Mouse (Mus musculus) heart, embryonic 10.5 days (tissue): ENCODE data around the gene Sike1. TPM values are rescaled to one million over a fixed set of nuclear protein-coding genes. Genes with fewer than 3 reads are reported as not detected.

Experiments
- DNase-seq: peaks from one replicate; pipeline ENCODE4 v3.0.0-alpha.2; 2017; ENCODE audit warnings: low spot score
- H3K27ac ChIP-seq: fragments of 300-500 bp; sonication (generic); 2 replicates; pipeline ENCODE4 v1.5.1; 2016; ENCODE audit warnings: mild to moderate bottlenecking
- H3K27me3 ChIP-seq: fragments of 300-500 bp; sonication (generic); 2 replicates; pipeline ENCODE4 v1.6.1; 2016; ENCODE audit warnings: mild to moderate bottlenecking; ENCODE audit not compliant: poor library complexity, insufficient read depth, severe bottlenecking
- H3K36me3 ChIP-seq: fragments of 300-500 bp; sonication (generic); 2 replicates; pipeline ENCODE4 v1.6.1; 2016; ENCODE audit warnings: mild to moderate bottlenecking, moderate library complexity
- H3K4me1 ChIP-seq: fragments of 300-500 bp; sonication (generic); 2 replicates; pipeline ENCODE4 v1.6.1; 2016; ENCODE audit warnings: mild to moderate bottlenecking
- H3K4me3 ChIP-seq: fragments of 300-500 bp; sonication (generic); 2 replicates; pipeline ENCODE4 v1.5.1; 2016; ENCODE audit warnings: mild to moderate bottlenecking, moderate library complexity
- H3K9me3 ChIP-seq: fragments of 300-500 bp; sonication (generic); 2 replicates; pipeline ENCODE4 v1.6.1; 2016; ENCODE audit warnings: mild to moderate bottlenecking, moderate library complexity
- WGBS: fragments of 180-500 bp; shearing (Covaris S2); methylation state at CpG from one replicate; pipeline ENCODE4 v1.1.7; 2016; 5-methylcytosine and 5-hydroxymethylcytosine counted together
- polyA plus RNA-seq: library from polyadenylated mRNA; unstranded; fragments of >200 nt; fragmentation: Nextera tagmentation; extraction: Ambion mirVana; gene quantifications from 2 replicates; pipeline ENCODE4 v1.2.1, GENCODE M21; 2016

Gene Sike1
- polyA plus RNA-seq, result 67.2 and 72.1 TPM in 2 replicates

DNA sequence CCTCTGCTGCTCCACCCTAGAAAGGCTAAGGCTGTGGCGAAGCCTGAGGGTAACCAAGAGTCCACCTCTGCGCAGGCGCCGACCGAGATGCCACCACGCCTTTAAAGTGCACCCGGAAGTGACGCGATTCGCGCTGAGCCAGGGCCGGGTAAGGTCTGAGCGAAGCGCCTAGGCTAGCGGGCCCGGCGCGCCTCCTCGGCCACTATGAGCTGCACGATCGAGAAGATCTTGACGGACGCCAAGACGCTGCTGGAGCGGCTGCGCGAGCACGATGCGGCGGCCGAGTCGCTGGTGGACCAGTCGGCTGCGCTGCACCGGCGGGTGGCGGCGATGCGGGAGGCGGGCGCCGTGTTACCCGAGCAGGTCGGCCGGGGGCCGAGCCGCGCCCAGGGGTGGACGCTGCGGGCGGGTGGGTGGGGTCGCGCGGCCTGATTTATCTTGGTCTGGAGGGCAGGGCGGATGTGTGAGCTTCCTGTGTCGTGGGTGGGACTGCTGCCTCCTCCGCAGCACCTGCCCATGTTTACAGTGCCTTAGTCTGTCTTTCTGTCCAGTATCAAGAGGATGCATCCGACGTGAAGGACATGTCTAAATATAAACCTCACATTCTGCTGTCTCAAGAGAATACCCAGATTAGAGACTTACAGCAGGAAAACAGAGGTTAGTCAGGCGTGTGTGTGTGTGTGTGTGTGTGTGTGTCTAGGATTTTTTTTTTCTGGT is at the start of gene Sike1:
Gene Sike1 (plus strand): TSS at position 104 of the 717 bp plus-strand sequence.
- DNase-seq, result peak; percentile 97
- Histone ChIP-seq H3K27me3 (no peaks in the 10 kb centered on the region), H3K9me3 (no peaks in the 10 kb centered on the region), H3K27ac (peak within 1 kb of the TSS; percentile 98), H3K36me3 (peaks cover 28% of the 10 kb centered on the region), H3K4me1 (peaks cover 8% of the 10 kb centered on the region), H3K4me3 (peak within 1 kb of the TSS; percentile 80)
- WGBS, result under 1% methylated on average over 60 of the region's 60 CpGs

DNA sequence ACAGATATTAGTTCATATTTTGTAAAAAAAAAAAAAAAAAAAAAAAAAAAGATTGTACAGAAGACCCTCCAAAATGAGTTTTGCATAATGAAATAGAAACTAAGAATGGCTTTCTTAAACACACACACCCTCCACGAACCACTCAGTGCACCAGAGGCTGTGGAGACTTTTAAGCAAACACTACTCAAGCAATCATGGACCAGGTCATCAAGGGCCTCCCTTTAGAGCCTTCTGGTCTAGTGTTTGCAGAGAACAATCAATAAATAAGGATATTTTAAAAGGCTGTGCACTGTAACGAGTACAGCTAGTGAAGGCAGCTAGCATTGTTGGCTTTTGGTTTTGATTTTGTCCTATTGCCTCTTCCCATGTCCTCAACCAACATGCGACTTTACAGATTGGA is 49.2 kb upstream of the Sike1 start:
- Histone ChIP-seq H3K4me3 (no peak overlapping the region), H3K36me3 (no peaks in the 10 kb centered on the region), H3K4me1 (no peaks in the 10 kb centered on the region), H3K9me3 (no peaks in the 10 kb centered on the region), H3K27me3 (no peaks in the 10 kb centered on the region), H3K27ac (no peak overlapping the region)
- DNase-seq, result no peak
- WGBS, result 80% methylated on average over 3 of the region's 3 CpGs

DNA sequence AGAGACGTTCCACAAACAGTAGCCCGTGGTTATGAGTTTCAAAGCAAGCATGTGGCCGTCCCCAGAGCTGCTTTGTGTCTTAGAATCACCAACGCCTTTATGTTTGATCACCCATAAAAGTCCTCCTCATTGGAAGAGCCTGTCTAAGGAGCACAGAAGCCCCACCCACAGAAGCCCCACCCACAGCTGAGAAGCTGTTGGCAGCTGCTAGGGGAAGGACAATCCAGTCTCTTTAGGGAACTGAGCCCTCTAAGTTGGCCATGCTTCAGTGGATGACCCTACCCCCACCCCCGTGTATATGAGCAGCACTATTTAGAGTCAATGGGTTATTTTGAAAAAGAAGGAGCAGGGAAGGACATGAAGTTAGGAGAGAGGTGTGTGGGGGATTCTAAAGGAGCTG is 48.6 kb upstream of the Sike1 start:
- WGBS, result 68% methylated on average over 5 of the region's 5 CpGs
- DNase-seq, result no peak
- no peaks in the 10 kb centered on the region for H3K4me1 ChIP-seq

GRCm38 (mm10) chr3:102954476-102954875 is 41.0 kb upstream of the Sike1 start:
- H3K36me3 ChIP-seq, result no peaks in the 10 kb centered on the region
- no peak overlapping the region for H3K4me3 ChIP-seq
- 89% methylated on average over 12 of the region's 12 CpGs for WGBS
- H3K9me3 ChIP-seq, result no peaks in the 10 kb centered on the region
- no peak for DNase-seq
- H3K27ac ChIP-seq, result no peak overlapping the region
- no peaks in the 10 kb centered on the region for H3K4me1 ChIP-seq
- H3K27me3 ChIP-seq, result no peaks in the 10 kb centered on the region

More for the DNA sequence above, 48.6 kb upstream of the Sike1 start:
- Histone ChIP-seq H3K27ac (no peak overlapping the region), H3K9me3 (no peaks in the 10 kb centered on the region), H3K36me3 (no peaks in the 10 kb centered on the region), H3K4me3 (no peak overlapping the region), H3K27me3 (no peaks in the 10 kb centered on the region)

DNA sequence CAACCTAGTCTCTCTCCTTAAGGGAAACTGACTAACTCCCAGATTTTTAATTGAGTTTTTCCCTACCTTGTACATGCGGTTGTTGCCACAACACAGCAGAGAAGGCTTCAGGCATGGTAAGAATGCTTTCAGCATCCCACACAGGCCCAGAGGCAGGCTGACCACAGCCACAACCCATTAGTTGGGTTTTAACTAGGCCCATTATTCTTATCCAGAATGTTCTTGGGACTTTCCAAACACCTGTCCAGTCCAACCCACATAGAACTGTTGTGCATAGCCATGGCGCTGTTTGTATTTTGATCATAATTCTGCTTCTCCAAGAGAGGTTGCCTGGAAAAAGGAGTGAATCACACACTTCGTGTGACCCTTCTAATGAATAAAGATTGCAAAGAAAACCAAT is 40.4 kb upstream of the Sike1 start:
- Histone ChIP-seq H3K27me3 (no peaks in the 10 kb centered on the region), H3K4me1 (no peaks in the 10 kb centered on the region), H3K27ac (no peak overlapping the region), H3K4me3 (no peak overlapping the region), H3K9me3 (no peaks in the 10 kb centered on the region), H3K36me3 (no peaks in the 10 kb centered on the region)
- 86% methylated on average over 3 of the region's 3 CpGs for WGBS
- no peak for DNase-seq

DNA sequence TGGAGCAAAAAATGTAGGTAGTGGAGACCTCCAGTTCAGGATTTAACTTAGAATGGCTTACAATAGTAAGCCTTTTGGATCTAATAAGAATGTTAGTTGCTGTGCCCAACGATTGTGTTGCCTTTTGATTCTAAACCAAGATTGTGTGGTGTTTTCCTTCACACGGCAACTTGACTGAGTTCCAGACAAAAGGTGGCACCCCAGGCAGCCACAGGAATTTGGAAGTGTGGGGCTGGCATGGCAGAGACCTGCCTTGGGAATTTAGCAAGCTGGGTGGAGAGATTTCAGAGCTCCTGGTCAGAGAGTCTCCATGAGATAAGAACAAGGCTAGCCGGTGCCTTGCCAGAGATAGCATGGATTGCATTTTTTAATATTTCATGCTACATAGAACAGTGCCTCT is 39.9 kb upstream of the Sike1 start:
- WGBS, result 39% methylated on average over 3 of the region's 3 CpGs
- H3K4me3 ChIP-seq, result no peak overlapping the region
- H3K27ac ChIP-seq, result no peak overlapping the region

DNA sequence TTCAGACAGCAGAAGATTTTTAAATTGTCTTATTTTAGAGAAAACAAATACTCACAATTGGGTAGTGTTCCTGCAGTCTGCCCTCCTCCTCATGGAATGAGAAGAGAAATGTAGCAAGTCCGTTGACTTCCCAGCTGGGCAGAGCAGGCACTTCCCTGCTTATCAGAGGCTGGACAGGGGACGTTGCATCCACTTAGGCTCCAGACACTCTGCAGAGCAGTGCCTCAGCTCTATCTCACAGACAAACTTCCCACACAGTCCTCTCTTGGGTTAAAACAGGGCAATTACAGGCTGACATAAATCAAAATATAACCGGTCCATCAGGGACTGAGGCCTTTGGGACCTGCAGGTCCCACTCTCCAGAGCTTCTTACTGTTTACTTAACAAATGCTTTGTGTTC is 31.5 kb upstream of the Sike1 start, which contains the start of gene Nr1h5:
Gene Nr1h5 (minus strand): TSS at position 101 of the 400 bp plus-strand sequence.
- Histone ChIP-seq H3K4me1 (peaks cover 10% of the 10 kb centered on the region; the same call in 1 of the 2 replicates), H3K36me3 (no peaks in the 10 kb centered on the region), H3K4me3 (no peak within 1 kb of the TSS), H3K27me3 (no peaks in the 10 kb centered on the region), H3K9me3 (no peaks in the 10 kb centered on the region), H3K27ac (no peak within 1 kb of the TSS)
- DNase-seq, result no peak
- whole genome bisulfite sequencing, result 13% methylated on average over 3 of the region's 3 CpGs

More for the DNA sequence above, 39.9 kb upstream of the Sike1 start:
- Histone ChIP-seq H3K36me3 (no peaks in the 10 kb centered on the region), H3K4me1 (no peaks in the 10 kb centered on the region), H3K9me3 (no peaks in the 10 kb centered on the region), H3K27me3 (no peaks in the 10 kb centered on the region)
- no peak for DNase-seq

DNA sequence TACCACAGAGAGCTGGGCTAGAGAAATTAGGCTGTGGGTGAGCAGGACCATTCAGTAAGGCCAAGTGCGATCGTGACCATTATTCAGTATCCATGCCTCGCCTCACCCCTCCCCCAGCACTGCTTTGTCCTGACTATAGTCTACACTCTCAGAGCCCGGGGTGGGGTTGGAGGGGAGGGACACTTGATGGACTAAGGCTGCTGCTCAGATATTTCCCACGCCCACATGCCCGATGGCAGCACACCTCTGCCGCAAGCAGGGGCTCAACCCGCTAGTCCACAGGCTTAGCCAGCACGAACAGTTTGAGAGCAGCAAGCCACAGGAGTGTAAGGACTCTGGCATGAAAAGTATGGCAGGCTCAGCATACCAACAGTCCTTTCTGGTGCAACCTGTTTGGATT is 25.4 kb upstream of the Sike1 start:
- Histone ChIP-seq H3K27me3 (no peaks in the 10 kb centered on the region), H3K4me3 (no peak overlapping the region), H3K27ac (no peak overlapping the region), H3K9me3 (no peaks in the 10 kb centered on the region), H3K36me3 (no peaks in the 10 kb centered on the region), H3K4me1 (peaks cover 3% of the 10 kb centered on the region; the same call in 1 of the 2 replicates)
- 78% methylated on average over 9 of the region's 9 CpGs for WGBS
- no peak for DNase-seq

GRCm38 (mm10) chr3:102970508-102970907 is 25.0 kb upstream of the Sike1 start:
- peaks cover 3% of the 10 kb centered on the region; the same call in 1 of the 2 replicates for H3K4me1 ChIP-seq
- H3K9me3 ChIP-seq, result no peaks in the 10 kb centered on the region
- no peak overlapping the region for H3K27ac ChIP-seq
- H3K4me3 ChIP-seq, result no peak overlapping the region
- DNase-seq, result no peak
- no peaks in the 10 kb centered on the region for H3K27me3 ChIP-seq
- H3K36me3 ChIP-seq, result no peaks in the 10 kb centered on the region
- 83% methylated on average over 3 of the region's 3 CpGs for WGBS

DNA sequence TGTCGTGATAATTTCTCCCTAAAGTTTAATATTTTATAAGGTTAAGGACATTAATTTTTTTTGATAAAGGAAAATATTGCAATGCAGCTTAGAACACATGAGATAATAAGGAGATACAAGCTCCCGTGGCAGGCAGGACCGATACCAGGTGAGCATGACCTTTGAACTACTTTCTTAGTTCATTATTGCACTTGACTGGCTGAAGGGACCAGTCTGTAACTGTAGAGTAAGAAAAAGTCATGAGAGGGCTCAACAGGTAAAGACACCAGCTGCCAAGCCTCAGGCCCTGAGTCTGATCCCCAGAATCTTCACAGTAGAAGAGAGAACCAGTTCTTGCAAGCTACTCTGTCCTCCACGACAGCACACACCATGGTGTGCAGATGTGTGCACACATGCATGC is 18.6 kb upstream of the Sike1 start:
- no peak for DNase-seq
- WGBS, result 84% methylated on average over 4 of the region's 4 CpGs
- H3K36me3 ChIP-seq, result no peaks in the 10 kb centered on the region
- H3K4me3 ChIP-seq, result no peak overlapping the region
- no peaks in the 10 kb centered on the region for H3K9me3 ChIP-seq
- no peaks in the 10 kb centered on the region for H3K27me3 ChIP-seq
- peaks cover 6% of the 10 kb centered on the region; the same call in 1 of the 2 replicates for H3K4me1 ChIP-seq
- H3K27ac ChIP-seq, result no peak overlapping the region

DNA sequence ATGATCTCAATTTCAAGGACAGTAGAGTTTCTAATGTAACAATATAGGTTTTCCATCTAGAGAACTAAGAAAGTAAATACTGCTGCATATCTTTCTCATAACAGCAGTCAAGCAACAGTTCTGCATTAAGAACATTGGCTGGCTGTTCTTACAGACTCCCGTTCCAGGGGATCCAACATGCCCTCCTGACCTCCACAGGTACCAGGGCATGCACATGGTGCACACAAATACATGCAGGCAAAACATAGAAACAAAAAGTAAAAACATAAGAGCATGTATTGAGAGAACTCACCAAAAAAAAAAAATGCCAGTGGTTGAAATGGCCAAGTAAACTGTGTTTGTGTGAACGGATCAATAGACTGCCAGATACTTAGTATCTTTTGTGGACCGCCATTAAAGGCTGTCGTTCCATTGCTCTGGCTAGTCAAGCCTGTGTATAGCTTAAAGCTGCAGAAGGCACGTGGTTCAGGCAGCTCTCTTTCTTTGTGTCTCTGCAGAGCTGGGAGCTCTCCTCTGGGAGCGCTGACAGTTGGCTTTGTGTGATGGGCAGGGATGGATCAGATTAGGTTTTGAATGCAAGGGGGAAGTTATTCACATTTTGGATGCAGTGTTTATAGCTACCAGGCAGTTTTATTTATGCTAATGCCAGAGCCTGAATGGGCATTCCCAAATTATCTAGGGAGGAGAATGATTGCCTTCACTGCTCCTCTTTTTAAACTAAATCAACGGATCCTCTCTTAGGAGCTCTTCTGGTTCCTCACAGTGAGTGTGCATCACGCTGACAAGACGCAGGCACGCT is 15.8 kb upstream of the Sike1 start:
- no peak overlapping the region for H3K27ac ChIP-seq
- no peak for DNase-seq
- H3K27me3 ChIP-seq, result no peaks in the 10 kb centered on the region
- H3K9me3 ChIP-seq, result no peaks in the 10 kb centered on the region
- H3K36me3 ChIP-seq, result no peaks in the 10 kb centered on the region
- WGBS, result 42% methylated on average over 10 of the region's 10 CpGs
- 0 out of 2 replicates have a peak overlapping the region, but pooled peaks have one; percentile 12 for H3K4me3 ChIP-seq
- peaks cover 6% of the 10 kb centered on the region; the same call in 1 of the 2 replicates for H3K4me1 ChIP-seq

DNA sequence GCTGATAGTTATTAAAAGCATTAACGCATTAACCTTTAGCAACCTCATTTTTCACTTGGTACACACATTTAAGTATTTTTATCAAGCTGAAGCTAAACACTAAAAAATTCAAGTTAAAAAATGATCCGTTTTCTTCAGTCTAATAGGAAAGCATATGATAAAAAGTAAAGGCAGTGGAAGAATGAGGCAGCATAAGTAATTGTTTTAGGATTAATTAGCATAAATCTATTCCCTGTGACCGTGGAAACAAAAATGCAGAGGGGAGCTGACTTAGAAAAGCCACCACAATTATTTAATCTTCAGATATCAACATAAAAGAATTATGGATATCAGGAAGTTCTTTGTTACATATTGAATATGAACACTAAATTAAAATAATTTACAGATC is 15.2 kb upstream of the Sike1 start:
- Histone ChIP-seq H3K27ac (no peak overlapping the region), H3K9me3 (no peaks in the 10 kb centered on the region), H3K27me3 (no peaks in the 10 kb centered on the region), H3K4me3 (no peak overlapping the region), H3K4me1 (peaks cover 6% of the 10 kb centered on the region; the same call in 1 of the 2 replicates), H3K36me3 (no peaks in the 10 kb centered on the region)
- no peak for DNase-seq
- WGBS, result 66% methylated on average over 3 of the region's 3 CpGs

- Histone ChIP-seq H3K9me3 (no peaks in the 10 kb centered on the region), H3K27me3 (no peaks in the 10 kb centered on the region), H3K4me3 (no peak overlapping the region), H3K27ac (no peak overlapping the region), H3K36me3 (no peaks in the 10 kb centered on the region), H3K4me1 (peaks cover 3% of the 10 kb centered on the region; the same call in 1 of the 2 replicates)
- 63% methylated on average over 8 of the region's 8 CpGs for WGBS
- no peak for DNase-seq
Observed at GRCm38 (mm10) chr3:102991041-102991440, 4.5 kb upstream of the Sike1 start.
